Mouse (Mus musculus) lung, adult 18-20 months (tissue): ENCODE measurements around the gene 2610528J11Rik.
A peak's percentile ranks its signal among the peaks of the same experiment; 100 is the strongest.

Experiments
- DNase-seq, 2 experiments: peaks; one replicate each; pipeline ENCODE4 v3.0.0; 2022; ENCODE audit warnings: mixed read lengths in 2 of 2

2610528J11Rik gene

GRCm38 (mm10) chr4:118542510-118543157, 15.8 kb downstream of the 2610528J11Rik start:
- peak; percentile 36 to 67 for DNase-seq

- peak; percentile 63 to 77 for DNase-seq
Observed at GRCm38 (mm10) chr4:118543158-118543530, 16.3 kb downstream of the 2610528J11Rik start.

- DNase-seq: peak; percentile 89 to 91
Observed at GRCm38 (mm10) chr4:118543592-118544260, 16.9 kb downstream of the 2610528J11Rik start, which contains the start of gene Tmem125. Gene Tmem125, minus strand, starts transcription at chr4:118544044.

GRCm38 (mm10) chr4:118544441-118545127, 17.8 kb downstream of the 2610528J11Rik start:
- no peak for DNase-seq

GRCm38 (mm10) chr4:118547424-118548129, 20.8 kb downstream of the 2610528J11Rik start:
- DNase-seq: peak; percentile 67 to 81

GRCm38 (mm10) chr4:118548130-118548480, 21.3 kb downstream of the 2610528J11Rik start:
- peak; percentile 19 to 45 for DNase-seq

GRCm38 (mm10) chr4:118553039-118553649, 26.3 kb downstream of the 2610528J11Rik start:
- no peak for DNase-seq

GRCm38 (mm10) chr4:118564062-118564925, 37.5 kb downstream of the 2610528J11Rik start:
- no peak for DNase-seq

- DNase-seq: no peak
Observed at GRCm38 (mm10) chr4:118564926-118565279, 38.1 kb downstream of the 2610528J11Rik start.

- DNase-seq: peak; percentile 22 to 63
Observed at GRCm38 (mm10) chr4:118566161-118566676, 39.4 kb downstream of the 2610528J11Rik start.

GRCm38 (mm10) chr4:118568709-118569108, 41.9 kb downstream of the 2610528J11Rik start:
- DNase-seq: no peak

GRCm38 (mm10) chr4:118569320-118569719, 42.5 kb downstream of the 2610528J11Rik start:
- peak in 1 of 2 experiments; percentile 22 for DNase-seq

- no peak for DNase-seq
Observed at GRCm38 (mm10) chr4:118571441-118571840, 44.6 kb downstream of the 2610528J11Rik start.

GRCm38 (mm10) chr4:118576097-118576496, 49.3 kb downstream of the 2610528J11Rik start:
- DNase-seq: peak; percentile 65 to 66

GRCm38 (mm10) chr4:118579313-118579712, 52.5 kb downstream of the 2610528J11Rik start:
- peak; percentile 18 to 24 for DNase-seq
